Mouse (Mus musculus) limb, embryonic 12.5 days (tissue): ENCODE results near the gene Kalrn. TPM values are rescaled to one million over a fixed set of nuclear protein-coding genes. Genes with fewer than 3 reads are reported as not detected.

Experiments used
- ATAC-seq: fragments of 200-750 bp; cut with Nextera tagmentation; 2 replicates; pipeline ENCODE4 v1.8.0; 2017; ENCODE audit warnings: low read depth, moderate TSS enrichment; ENCODE audit not compliant: insufficient number of reproducible peaks, insufficient read depth, low FRiP score, low TSS enrichment
- H3K27ac ChIP-seq: fragments of 300-500 bp; sonication (generic); 2 replicates; pipeline ENCODE4 v1.5.1; 2016; ENCODE audit warnings: mild to moderate bottlenecking, moderate library complexity
- H3K27me3 ChIP-seq: fragments of 300-500 bp; sonication (generic); 2 replicates; pipeline ENCODE4 v1.6.1; 2016; ENCODE audit warnings: mild to moderate bottlenecking, moderate library complexity
- H3K36me3 ChIP-seq: fragments of 300-500 bp; sonication (generic); 2 replicates; pipeline ENCODE4 v1.6.1; 2016; ENCODE audit warnings: mild to moderate bottlenecking, moderate library complexity
- H3K4me1 ChIP-seq: fragments of 300-500 bp; sonication (generic); replicated peaks from 2 replicates; pipeline ENCODE4 v1.6.1; 2016
- H3K4me2 ChIP-seq: fragments of 300-500 bp; sonication (generic); 2 replicates; pipeline ENCODE4 v1.6.1; 2016; ENCODE audit warnings: mild to moderate bottlenecking, moderate library complexity
- H3K4me3 ChIP-seq: fragments of 300-500 bp; sonication (generic); replicated peaks from 2 replicates; pipeline ENCODE4 v1.5.1; 2016; ENCODE audit warnings: mild to moderate bottlenecking
- H3K9ac ChIP-seq: fragments of 300-500 bp; sonication (generic); replicated peaks from 2 replicates; pipeline ENCODE4 v1.6.1; 2016; ENCODE audit warnings: mild to moderate bottlenecking, moderate library complexity
- H3K9me3 ChIP-seq: fragments of 300-500 bp; sonication (generic); 2 replicates; pipeline ENCODE4 v1.6.1; 2016; ENCODE audit warnings: mild to moderate bottlenecking, moderate library complexity
- WGBS: fragments of 180-500 bp; shearing (Covaris S2); methylation state at CpG from one replicate; pipeline ENCODE4 v1.1.7; 2016; 5-methylcytosine and 5-hydroxymethylcytosine counted together
- polyA plus RNA-seq: library from polyadenylated mRNA; unstranded; fragments of >200 nt; fragmentation: Nextera tagmentation; extraction: Ambion mirVana; gene quantifications from 2 replicates; pipeline ENCODE4 v1.2.1, GENCODE M21; 2016

The Kalrn gene
- polyA plus RNA-seq, 1 experiment from 2014 or later: 13.1 TPM

DNA sequence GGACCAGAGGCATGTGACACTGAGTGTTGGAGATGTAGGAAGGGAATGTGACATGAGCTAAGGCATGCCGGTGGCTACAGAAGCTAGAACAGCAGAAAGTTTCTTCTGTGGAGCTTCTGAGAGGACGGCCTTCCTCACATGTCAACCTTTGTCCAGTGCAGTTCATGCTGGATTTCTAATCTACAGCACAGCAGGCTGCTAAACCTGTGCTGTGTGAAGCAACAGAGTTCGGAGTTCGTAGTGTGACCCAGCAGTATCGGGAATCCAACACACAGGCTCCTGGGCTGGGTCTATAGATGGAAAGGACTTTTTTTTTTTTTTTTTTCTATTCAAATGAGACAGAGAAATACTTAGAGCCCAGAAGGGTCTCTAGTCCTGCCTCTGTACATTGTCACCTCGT, 468.9 kb downstream of the Kalrn start:
- no peak overlapping the region for H3K4me3 ChIP-seq
- H3K27ac ChIP-seq: no peak overlapping the region
- H3K27me3 ChIP-seq: no peaks in the 10 kb centered on the region
- WGBS: 89% methylated on average over 6 of the region's 6 CpGs
- no peak overlapping the region for H3K9ac ChIP-seq
- H3K4me1 ChIP-seq: peaks cover 9% of the 10 kb centered on the region; the same call in 1 of the 2 replicates
- H3K9me3 ChIP-seq: no peaks in the 10 kb centered on the region
- no peak overlapping the region for H3K4me2 ChIP-seq
- no peaks in the 10 kb centered on the region; the same call in 1 of the 2 replicates for H3K36me3 ChIP-seq
- no peak for ATAC-seq

- Histone ChIP-seq H3K27me3 (no peaks in the 10 kb centered on the region), H3K9ac (no peak overlapping the region), H3K4me2 (no peak overlapping the region), H3K4me3 (no peak overlapping the region), H3K27ac (no peak overlapping the region; the same call in 1 of the 2 replicates), H3K9me3 (no peaks in the 10 kb centered on the region), H3K36me3 (no peaks in the 10 kb centered on the region; the same call in 1 of the 2 replicates), H3K4me1 (peaks cover 9% of the 10 kb centered on the region; the same call in 1 of the 2 replicates)
- ATAC-seq: no peak
- 29% methylated on average over 5 of the region's 5 CpGs for WGBS
Observed at GRCm38 (mm10) chr16:34102742-34103141, 470.6 kb downstream of the Kalrn start.

- Histone ChIP-seq H3K27ac (0 out of 2 replicates have a peak overlapping the region, but pooled peaks have one; percentile 42), H3K36me3 (no peaks in the 10 kb centered on the region), H3K4me2 (no peak overlapping the region), H3K9ac (no peak overlapping the region), H3K4me1 (peaks cover 26% of the 10 kb centered on the region), H3K27me3 (no peaks in the 10 kb centered on the region), H3K9me3 (no peaks in the 10 kb centered on the region), H3K4me3 (no peak overlapping the region)
- no peak for ATAC-seq
- WGBS: 72% methylated on average over 3 of the region's 3 CpGs
Observed at GRCm38 (mm10) chr16:34099795-34100194, 473.5 kb downstream of the Kalrn start.

DNA sequence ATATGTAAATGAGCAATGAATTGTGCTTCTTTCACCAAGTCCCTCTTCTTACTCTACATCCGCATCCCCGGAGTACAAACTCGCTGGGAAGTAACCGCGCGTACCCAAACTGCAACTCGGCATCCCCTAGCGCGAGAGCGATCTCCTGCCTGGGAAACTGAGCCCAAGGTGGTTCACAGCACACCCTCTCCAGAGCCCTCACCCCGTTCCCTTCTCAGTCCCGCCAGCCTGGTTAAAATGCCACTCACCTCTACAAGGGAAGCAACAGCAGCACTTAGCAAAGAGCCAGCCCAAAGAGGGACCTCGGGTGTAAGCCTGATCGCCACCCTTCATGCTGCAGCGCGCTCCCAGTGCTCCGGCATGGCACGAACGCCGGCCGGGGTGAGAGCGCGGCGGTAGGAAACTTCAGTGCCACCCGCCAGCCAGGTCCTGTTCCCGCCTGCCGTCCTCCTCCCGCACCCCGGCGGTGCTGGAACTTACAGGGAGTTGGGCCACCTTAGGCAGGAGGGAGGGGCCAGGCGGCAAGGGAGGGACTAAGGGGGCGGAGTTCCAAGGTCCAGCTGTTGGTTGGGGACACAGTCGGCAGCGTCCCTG, 477.7 kb downstream of the Kalrn start:
- H3K4me3 ChIP-seq: peak overlapping the region; percentile 49
- peak overlapping the region; percentile 85 for H3K4me2 ChIP-seq
- H3K9ac ChIP-seq: peak overlapping the region; percentile 60
- peaks cover 38% of the 10 kb centered on the region for H3K4me1 ChIP-seq
- peaks cover 10% of the 10 kb centered on the region; the same call in 1 of the 2 replicates for H3K27me3 ChIP-seq
- H3K36me3 ChIP-seq: no peaks in the 10 kb centered on the region
- H3K27ac ChIP-seq: no peak overlapping the region
- ATAC-seq: peak; percentile 57; the same call in 1 of the 2 replicates
- H3K9me3 ChIP-seq: no peaks in the 10 kb centered on the region
- WGBS: under 1% methylated on average over 34 of the region's 34 CpGs

GRCm38 (mm10) chr16:34095093-34095465, 478.3 kb downstream of the Kalrn start:
- H3K27ac ChIP-seq: no peak overlapping the region
- peaks cover 10% of the 10 kb centered on the region; the same call in 1 of the 2 replicates for H3K27me3 ChIP-seq
- ATAC-seq: no peak
- peak overlapping the region; percentile 85 for H3K4me2 ChIP-seq
- H3K36me3 ChIP-seq: no peaks in the 10 kb centered on the region
- H3K4me1 ChIP-seq: peaks cover 34% of the 10 kb centered on the region
- 0% methylated on average over 3 of the region's 3 CpGs for WGBS
- peak overlapping the region; percentile 49 for H3K4me3 ChIP-seq
- no peaks in the 10 kb centered on the region for H3K9me3 ChIP-seq
- peak overlapping the region; percentile 60; the same call in 1 of the 2 replicates for H3K9ac ChIP-seq

- Histone ChIP-seq H3K4me1 (peaks cover 30% of the 10 kb centered on the region), H3K9ac (peak overlapping the region; percentile 35), H3K27me3 (peaks cover 10% of the 10 kb centered on the region; the same call in 1 of the 2 replicates), H3K36me3 (no peaks in the 10 kb centered on the region), H3K4me3 (peak overlapping the region; percentile 49), H3K27ac (peak overlapping the region; percentile 24; the same call in 1 of the 2 replicates), H3K4me2 (peak overlapping the region; percentile 85), H3K9me3 (no peaks in the 10 kb centered on the region)
- under 1% methylated on average over 16 of the region's 16 CpGs for WGBS
- peak; percentile 63 for ATAC-seq
Observed at GRCm38 (mm10) chr16:34094446-34095092, 478.8 kb downstream of the Kalrn start.

DNA sequence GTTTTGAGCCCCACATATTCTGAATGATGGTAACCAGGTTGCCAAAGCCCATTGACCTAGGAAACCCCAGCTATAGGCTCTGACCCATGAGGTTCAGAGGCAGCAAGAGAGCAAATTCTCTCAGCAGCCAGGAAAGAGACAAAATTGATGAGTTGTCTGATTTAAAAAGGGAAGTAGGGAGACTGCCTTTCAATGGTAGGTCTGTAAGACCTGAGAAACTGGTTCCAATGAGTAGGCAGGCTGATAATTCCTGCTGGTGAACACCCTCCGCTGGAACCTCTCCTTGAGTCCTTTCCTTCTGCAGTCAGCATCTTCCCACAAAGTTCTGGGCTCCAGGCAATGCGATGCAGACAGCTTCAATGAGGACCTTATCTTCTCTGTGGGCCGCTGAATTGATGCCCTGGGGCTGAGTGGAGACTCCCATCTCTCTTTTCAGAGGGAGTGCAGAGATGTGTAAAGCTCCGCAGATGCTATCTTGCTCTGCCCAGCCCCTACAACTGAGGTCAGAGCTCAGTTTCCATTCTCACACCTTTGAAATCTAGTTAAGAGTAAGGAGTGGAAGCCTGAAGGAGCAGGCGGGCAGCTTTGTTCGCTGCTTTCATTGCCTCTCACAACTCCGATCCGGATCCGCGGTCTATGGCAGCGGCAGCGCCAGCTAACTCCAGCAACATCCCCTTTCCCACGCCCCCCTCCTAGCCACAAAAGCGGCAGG, 479.4 kb downstream of the Kalrn start:
- Histone ChIP-seq H3K4me3 (peak overlapping the region; percentile 49), H3K27me3 (peaks cover 10% of the 10 kb centered on the region; the same call in 1 of the 2 replicates), H3K4me2 (peak overlapping the region; percentile 85), H3K9me3 (no peaks in the 10 kb centered on the region), H3K36me3 (no peaks in the 10 kb centered on the region), H3K4me1 (peaks cover 29% of the 10 kb centered on the region), H3K27ac (no peak overlapping the region), H3K9ac (peak overlapping the region; percentile 35)
- WGBS: 3% methylated on average over 14 of the region's 14 CpGs
- ATAC-seq: no peak

GRCm38 (mm10) chr16:34089528-34090095, 483.7 kb downstream of the Kalrn start:
- no peak for ATAC-seq
- WGBS: 63% methylated on average over 8 of the region's 8 CpGs
- Histone ChIP-seq H3K9ac (no peak overlapping the region), H3K4me3 (no peak overlapping the region), H3K27me3 (peaks cover 10% of the 10 kb centered on the region; the same call in 1 of the 2 replicates), H3K4me2 (no peak overlapping the region), H3K27ac (no peak overlapping the region), H3K4me1 (peaks cover 11% of the 10 kb centered on the region), H3K9me3 (no peaks in the 10 kb centered on the region), H3K36me3 (no peaks in the 10 kb centered on the region)

DNA sequence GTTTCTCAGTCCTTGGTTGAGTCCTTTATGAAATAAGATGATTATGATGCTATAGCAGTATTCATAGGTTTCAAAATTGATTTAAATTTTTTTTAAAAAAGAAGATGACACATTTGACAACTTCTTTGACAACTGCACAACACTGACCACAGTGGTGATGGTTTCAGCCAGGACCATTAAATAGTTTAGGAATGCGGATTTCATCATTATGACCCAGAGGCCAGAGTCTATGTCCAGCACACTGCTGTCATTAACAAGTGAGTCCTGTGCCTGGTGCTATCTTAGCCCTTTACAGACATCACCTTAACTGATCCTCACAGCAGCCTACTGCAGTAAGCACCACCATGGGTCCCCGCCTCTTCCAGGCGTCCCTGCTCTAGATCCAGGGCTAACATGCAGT, 484.3 kb downstream of the Kalrn start:
- Histone ChIP-seq H3K4me3 (no peak overlapping the region), H3K9me3 (no peaks in the 10 kb centered on the region), H3K9ac (no peak overlapping the region), H3K36me3 (no peaks in the 10 kb centered on the region), H3K27me3 (peaks cover 10% of the 10 kb centered on the region; the same call in 1 of the 2 replicates), H3K4me1 (peaks cover 5% of the 10 kb centered on the region), H3K27ac (no peak overlapping the region), H3K4me2 (no peak overlapping the region)
- 83% methylated on average over 3 of the region's 3 CpGs for WGBS
- no peak for ATAC-seq

DNA sequence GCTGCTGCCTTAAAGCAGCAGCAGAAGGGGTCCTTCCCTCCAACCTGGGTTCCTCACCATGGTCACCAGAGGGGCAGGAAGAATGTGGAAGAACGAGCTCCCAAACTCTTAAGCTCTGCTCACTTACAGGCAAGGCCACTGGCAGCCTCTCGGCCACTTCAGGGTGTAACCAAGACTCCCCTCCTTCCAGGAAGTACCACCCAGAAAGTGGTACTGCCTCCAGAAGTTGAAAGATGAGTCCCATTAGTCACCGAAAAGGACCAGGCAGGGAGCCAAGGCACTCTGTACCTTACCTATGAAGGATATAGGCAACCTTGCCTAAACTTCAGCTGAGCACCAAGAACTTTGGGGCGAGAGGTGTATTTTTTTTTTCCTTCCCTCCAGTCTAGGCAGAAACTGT, 485.0 kb downstream of the Kalrn start:
- H3K4me1 ChIP-seq: no peaks in the 10 kb centered on the region
- no peak for ATAC-seq
- WGBS: 60% methylated on average over 4 of the region's 4 CpGs
- no peaks in the 10 kb centered on the region for H3K36me3 ChIP-seq
- no peaks in the 10 kb centered on the region for H3K9me3 ChIP-seq
- H3K9ac ChIP-seq: no peak overlapping the region
- no peak overlapping the region for H3K4me2 ChIP-seq
- H3K27ac ChIP-seq: no peak overlapping the region
- H3K4me3 ChIP-seq: no peak overlapping the region
- H3K27me3 ChIP-seq: peaks cover 3% of the 10 kb centered on the region; the same call in 1 of the 2 replicates
